Mouse (Mus musculus): ENCODE results near the gene Itgb2.

The Itgb2 gene

GRCm38 (mm10) chr10:77553285-77553684, 23.2 kb downstream of the Itgb2 start:
- DNase-seq: no peak

- no peak for DNase-seq
Observed at GRCm38 (mm10) chr10:77554918-77555317, 24.9 kb downstream of the Itgb2 start.

- DNase-seq: no peak
Observed at GRCm38 (mm10) chr10:77556631-77557030, 26.6 kb downstream of the Itgb2 start.

GRCm38 (mm10) chr10:77557641-77558040, 27.6 kb downstream of the Itgb2 start:
- DNase-seq: peak in 1 of 2 experiments; percentile 19

GRCm38 (mm10) chr10:77560090-77560489, 30.0 kb downstream of the Itgb2 start:
- DNase-seq: no peak

- DNase-seq: no peak
Observed at GRCm38 (mm10) chr10:77560830-77561229, 30.8 kb downstream of the Itgb2 start.

GRCm38 (mm10) chr10:77561508-77561907, 31.5 kb downstream of the Itgb2 start:
- DNase-seq: no peak

GRCm38 (mm10) chr10:77565005-77565404, 35.0 kb downstream of the Itgb2 start:
- no peak for DNase-seq

- DNase-seq: peak; percentile 94 to 95
Observed at GRCm38 (mm10) chr10:77566651-77567050, 36.6 kb downstream of the Itgb2 start.

- DNase-seq: no peak
Observed at GRCm38 (mm10) chr10:77569481-77569880, 39.4 kb downstream of the Itgb2 start.

- DNase-seq: peak in 1 of 2 experiments; percentile 50
Observed at GRCm38 (mm10) chr10:77569973-77570658, 40.1 kb downstream of the Itgb2 start.

GRCm38 (mm10) chr10:77572225-77572624, 42.2 kb downstream of the Itgb2 start:
- DNase-seq: peak in 1 of 2 experiments; percentile 32

GRCm38 (mm10) chr10:77573162-77573561, 43.1 kb downstream of the Itgb2 start:
- no peak for DNase-seq

- DNase-seq: no peak
Observed at GRCm38 (mm10) chr10:77580027-77580920, 50.2 kb downstream of the Itgb2 start.

- DNase-seq: no peak
Observed at GRCm38 (mm10) chr10:77581023-77581407, 51.0 kb downstream of the Itgb2 start.

GRCm38 (mm10) chr10:77581408-77582284, 51.6 kb downstream of the Itgb2 start, which contains the start of gene Pttg1ip:
Gene Pttg1ip (plus strand): TSS chr10:77581720.
- DNase-seq: peak; percentile 97 to 98

GRCm38 (mm10) chr10:77582285-77582618, 52.2 kb downstream of the Itgb2 start:
- DNase-seq: no peak

GRCm38 (mm10) chr10:77583795-77584422, 53.9 kb downstream of the Itgb2 start:
- peak in 1 of 2 experiments; percentile 39 for DNase-seq

- no peak for DNase-seq
Observed at GRCm38 (mm10) chr10:77586637-77587036, 56.6 kb downstream of the Itgb2 start.

GRCm38 (mm10) chr10:77587091-77587775, 57.2 kb downstream of the Itgb2 start:
- DNase-seq: no peak

- no peak for DNase-seq
Observed at GRCm38 (mm10) chr10:77588036-77588435, 58.0 kb downstream of the Itgb2 start.

GRCm38 (mm10) chr10:77589117-77589516, 59.1 kb downstream of the Itgb2 start:
- DNase-seq: no peak

Data from kidney, postnatal 4 days (tissue).